Mouse (Mus musculus): ENCODE measurements around the gene Tecpr2. TPM values are rescaled to one million over a fixed set of nuclear protein-coding genes. Genes with fewer than 3 reads are reported as not detected.
A peak's percentile ranks its signal among the peaks of the same experiment; 100 is the strongest.

Tecpr2 gene
- polyA plus RNA-seq, 1 experiment from 2014 or later = 4.2 TPM

DNA sequence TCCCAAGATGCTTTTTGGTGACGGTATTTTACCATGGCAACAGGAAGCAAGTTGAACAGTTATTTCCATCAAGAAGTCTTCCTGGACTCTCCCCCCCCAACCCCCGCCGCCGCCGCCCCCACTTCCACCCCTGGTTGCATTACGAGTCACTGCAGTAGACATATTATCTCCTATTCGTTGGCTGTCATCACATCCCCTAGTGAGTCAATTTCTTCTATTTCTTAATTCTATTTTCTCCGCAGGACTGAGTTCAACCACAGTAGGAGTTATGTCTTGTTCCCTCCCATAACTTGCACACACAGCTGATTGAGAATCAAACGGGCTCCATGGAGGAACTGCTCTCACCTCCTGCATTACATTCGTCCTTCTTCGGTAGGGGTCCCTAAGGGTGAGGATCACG lies 958 bp upstream of the Tecpr2 start:
- WGBS = 35% methylated on average over 12 of the region's 12 CpGs
- Histone ChIP-seq H3K9me3 (replicated peaks; ENCODE audit: control insufficient read depth, low read length) (no peaks in the 10 kb centered on the region), H3K27ac (ENCODE audit: low read length) (no peak overlapping the region), H3K4me1 (ENCODE audit: control insufficient read depth, insufficient read depth, low read length) (peaks cover 18% of the 10 kb centered on the region), H3K9ac (ENCODE audit: low read length) (peak overlapping the region; percentile 89), H3K27me3 (ENCODE audit: control insufficient read depth, insufficient read depth, low read length) (no peaks in the 10 kb centered on the region), H3K4me2 (ENCODE audit: low read depth, low read length) (peak overlapping the region; percentile 90), H3K4me3 (replicated peaks; ENCODE audit: low read length) (peak overlapping the region; percentile 86), H3K36me3 (ENCODE audit: control insufficient read depth, insufficient read depth, low read length) (0 out of 2 replicates have a peak, but pooled peaks cover 1% of the 10 kb centered on the region)
- no peak for ATAC-seq (ENCODE audit: insufficient read depth, low FRiP score)

GRCm38 (mm10) chr12:110888606-110889005 lies 458 bp upstream of the Tecpr2 start:
- H3K9ac ChIP-seq (ENCODE audit: low read length) = peak overlapping the region; percentile 89
- no peak overlapping the region for H3K27ac ChIP-seq (ENCODE audit: low read length)
- H3K4me3 ChIP-seq (replicated peaks; ENCODE audit: low read length) = peak overlapping the region; percentile 86
- ATAC-seq (ENCODE audit: insufficient read depth, low FRiP score) = no peak; the same call in 1 of the 2 replicates
- H3K4me2 ChIP-seq (ENCODE audit: low read depth, low read length) = peak overlapping the region; percentile 90
- no peaks in the 10 kb centered on the region for H3K36me3 ChIP-seq (ENCODE audit: control insufficient read depth, insufficient read depth, low read length)
- H3K4me1 ChIP-seq (ENCODE audit: control insufficient read depth, insufficient read depth, low read length) = peaks cover 18% of the 10 kb centered on the region
- under 1% methylated on average over 25 of the region's 25 CpGs for WGBS
- H3K9me3 ChIP-seq (replicated peaks; ENCODE audit: control insufficient read depth, low read length) = no peaks in the 10 kb centered on the region
- no peaks in the 10 kb centered on the region for H3K27me3 ChIP-seq (ENCODE audit: control insufficient read depth, insufficient read depth, low read length)

GRCm38 (mm10) chr12:110891887-110892286 lies 2.8 kb downstream of the Tecpr2 start:
- H3K9ac ChIP-seq (ENCODE audit: low read length) = no peak overlapping the region
- H3K4me3 ChIP-seq (replicated peaks; ENCODE audit: low read length) = no peak overlapping the region
- no peak for ATAC-seq (ENCODE audit: insufficient read depth, low FRiP score)
- no peak overlapping the region for H3K27ac ChIP-seq (ENCODE audit: low read length)
- H3K4me2 ChIP-seq (ENCODE audit: low read depth, low read length) = no peak overlapping the region
- H3K36me3 ChIP-seq (ENCODE audit: control insufficient read depth, insufficient read depth, low read length) = no peaks in the 10 kb centered on the region
- H3K27me3 ChIP-seq (ENCODE audit: control insufficient read depth, insufficient read depth, low read length) = no peaks in the 10 kb centered on the region
- H3K9me3 ChIP-seq (replicated peaks; ENCODE audit: control insufficient read depth, low read length) = no peaks in the 10 kb centered on the region
- WGBS = 85% methylated on average over 1 of the region's 1 CpGs
- H3K4me1 ChIP-seq (ENCODE audit: control insufficient read depth, insufficient read depth, low read length) = peaks cover 18% of the 10 kb centered on the region

GRCm38 (mm10) chr12:110902106-110902505 lies 13.0 kb downstream of the Tecpr2 start:
- H3K36me3 ChIP-seq (ENCODE audit: control insufficient read depth, insufficient read depth, low read length) = peaks cover 3% of the 10 kb centered on the region; the same call in 1 of the 2 replicates
- no peaks in the 10 kb centered on the region for H3K4me1 ChIP-seq (ENCODE audit: control insufficient read depth, insufficient read depth, low read length)
- no peaks in the 10 kb centered on the region for H3K27me3 ChIP-seq (ENCODE audit: control insufficient read depth, insufficient read depth, low read length)
- H3K27ac ChIP-seq (ENCODE audit: low read length) = no peak overlapping the region
- H3K4me3 ChIP-seq (replicated peaks; ENCODE audit: low read length) = no peak overlapping the region
- ATAC-seq (ENCODE audit: insufficient read depth, low FRiP score) = no peak
- no peaks in the 10 kb centered on the region for H3K9me3 ChIP-seq (replicated peaks; ENCODE audit: control insufficient read depth, low read length)
- H3K9ac ChIP-seq (ENCODE audit: low read length) = no peak overlapping the region
- H3K4me2 ChIP-seq (ENCODE audit: low read depth, low read length) = no peak overlapping the region
- 75% methylated on average over 4 of the region's 4 CpGs for WGBS

DNA sequence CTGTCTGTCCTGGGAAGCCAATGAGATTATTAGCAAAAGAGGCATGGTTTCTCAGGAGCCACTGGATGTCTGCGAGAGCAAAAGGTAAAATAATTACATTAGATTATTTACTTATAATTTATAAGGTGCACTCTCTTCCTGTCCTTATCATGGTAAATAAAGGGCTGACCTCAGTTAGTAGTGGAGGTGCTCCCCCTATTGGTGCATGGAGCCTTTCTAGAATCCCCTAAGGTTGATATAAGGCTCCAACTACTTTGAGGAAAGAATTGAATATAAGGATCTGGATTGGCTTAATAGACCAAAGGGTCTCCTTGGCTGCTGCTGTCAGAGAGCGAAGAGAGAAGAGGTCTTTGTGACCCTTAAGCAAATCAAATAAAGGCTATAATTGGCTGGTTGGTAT lies 14.5 kb downstream of the Tecpr2 start:
- Histone ChIP-seq H3K36me3 (ENCODE audit: control insufficient read depth, insufficient read depth, low read length) (peaks cover 3% of the 10 kb centered on the region; the same call in 1 of the 2 replicates), H3K4me2 (ENCODE audit: low read depth, low read length) (no peak overlapping the region), H3K9me3 (replicated peaks; ENCODE audit: control insufficient read depth, low read length) (no peaks in the 10 kb centered on the region), H3K4me1 (ENCODE audit: control insufficient read depth, insufficient read depth, low read length) (no peaks in the 10 kb centered on the region), H3K27me3 (ENCODE audit: control insufficient read depth, insufficient read depth, low read length) (no peaks in the 10 kb centered on the region), H3K9ac (ENCODE audit: low read length) (no peak overlapping the region), H3K4me3 (replicated peaks; ENCODE audit: low read length) (no peak overlapping the region), H3K27ac (ENCODE audit: low read length) (no peak overlapping the region)
- 86% methylated on average over 2 of the region's 2 CpGs for WGBS
- no peak for ATAC-seq (ENCODE audit: insufficient read depth, low FRiP score)

- H3K9me3 ChIP-seq (replicated peaks; ENCODE audit: control insufficient read depth, low read length) = no peaks in the 10 kb centered on the region
- peaks cover 3% of the 10 kb centered on the region; the same call in 1 of the 2 replicates for H3K36me3 ChIP-seq (ENCODE audit: control insufficient read depth, insufficient read depth, low read length)
- no peak overlapping the region for H3K4me3 ChIP-seq (replicated peaks; ENCODE audit: low read length)
- no peak overlapping the region for H3K4me2 ChIP-seq (ENCODE audit: low read depth, low read length)
- 60% methylated on average over 3 of the region's 3 CpGs for WGBS
- no peaks in the 10 kb centered on the region for H3K27me3 ChIP-seq (ENCODE audit: control insufficient read depth, insufficient read depth, low read length)
- H3K9ac ChIP-seq (ENCODE audit: low read length) = no peak overlapping the region
- ATAC-seq (ENCODE audit: insufficient read depth, low FRiP score) = no peak
- no peak overlapping the region for H3K27ac ChIP-seq (ENCODE audit: low read length)
- no peaks in the 10 kb centered on the region for H3K4me1 ChIP-seq (ENCODE audit: control insufficient read depth, insufficient read depth, low read length)
These were observed 18.8 kb downstream of the Tecpr2 start for GRCm38 (mm10) chr12:110907845-110908244.

DNA sequence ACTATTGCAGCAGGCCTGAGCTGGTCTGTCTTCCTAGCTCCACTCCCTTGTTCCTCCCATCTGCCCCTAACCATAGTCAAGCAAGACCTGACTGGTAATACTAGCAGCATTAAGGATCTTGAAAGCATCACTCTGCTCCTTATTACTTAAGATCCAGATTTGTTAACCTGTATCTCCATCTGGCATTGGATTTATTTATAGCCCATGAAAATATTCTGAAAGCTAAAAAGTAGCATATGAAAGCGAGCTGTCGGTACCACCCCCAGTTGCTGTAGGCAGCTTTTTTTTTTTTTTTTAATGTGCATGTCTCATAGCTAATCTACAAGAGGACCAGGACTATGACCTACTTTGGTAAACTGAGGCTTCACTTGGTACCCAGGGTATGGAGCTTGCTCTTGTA lies 20.9 kb downstream of the Tecpr2 start:
- H3K9me3 ChIP-seq (replicated peaks; ENCODE audit: control insufficient read depth, low read length) = no peaks in the 10 kb centered on the region
- 97% methylated on average over 2 of the region's 2 CpGs for WGBS

DNA sequence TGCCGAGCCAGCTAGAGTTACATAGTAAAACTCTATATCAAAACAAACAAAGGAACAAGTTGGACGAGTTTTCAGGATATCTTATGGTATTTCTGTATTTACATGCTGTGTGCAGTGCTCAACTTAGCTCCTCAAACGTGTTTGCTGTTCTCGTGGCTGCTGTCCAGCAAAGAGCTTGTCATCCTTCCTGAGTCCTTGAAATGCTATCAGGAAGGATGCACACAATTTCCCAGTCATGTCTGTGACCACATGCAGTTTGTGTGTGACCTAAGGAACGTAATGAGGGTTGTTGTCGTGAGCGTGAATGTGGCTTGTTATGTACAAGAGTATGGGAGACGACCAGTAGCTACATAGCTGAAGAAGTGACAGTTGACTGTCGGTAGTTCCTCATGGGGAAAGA lies 26.7 kb downstream of the Tecpr2 start:
- no peak overlapping the region for H3K4me2 ChIP-seq (ENCODE audit: low read depth, low read length)
- 69% methylated on average over 9 of the region's 9 CpGs for WGBS
- no peaks in the 10 kb centered on the region for H3K4me1 ChIP-seq (ENCODE audit: control insufficient read depth, insufficient read depth, low read length)
- no peak for ATAC-seq (ENCODE audit: insufficient read depth, low FRiP score)
- no peaks in the 10 kb centered on the region for H3K27me3 ChIP-seq (ENCODE audit: control insufficient read depth, insufficient read depth, low read length)
- H3K9me3 ChIP-seq (replicated peaks; ENCODE audit: control insufficient read depth, low read length) = no peaks in the 10 kb centered on the region
- H3K4me3 ChIP-seq (replicated peaks; ENCODE audit: low read length) = no peak overlapping the region
- no peak overlapping the region for H3K9ac ChIP-seq (ENCODE audit: low read length)
- no peak overlapping the region for H3K27ac ChIP-seq (ENCODE audit: low read length)
- peaks cover 8% of the 10 kb centered on the region; the same call in 1 of the 2 replicates for H3K36me3 ChIP-seq (ENCODE audit: control insufficient read depth, insufficient read depth, low read length)

More for the DNA sequence above, 20.9 kb downstream of the Tecpr2 start:
- Histone ChIP-seq H3K4me3 (replicated peaks; ENCODE audit: low read length) (no peak overlapping the region), H3K36me3 (ENCODE audit: control insufficient read depth, insufficient read depth, low read length) (peaks cover under 1% of the 10 kb centered on the region; the same call in 1 of the 2 replicates), H3K4me1 (ENCODE audit: control insufficient read depth, insufficient read depth, low read length) (no peaks in the 10 kb centered on the region), H3K9ac (ENCODE audit: low read length) (no peak overlapping the region), H3K27ac (ENCODE audit: low read length) (no peak overlapping the region), H3K27me3 (ENCODE audit: control insufficient read depth, insufficient read depth, low read length) (no peaks in the 10 kb centered on the region), H3K4me2 (ENCODE audit: low read depth, low read length) (no peak overlapping the region)
- no peak for ATAC-seq (ENCODE audit: insufficient read depth, low FRiP score)

DNA sequence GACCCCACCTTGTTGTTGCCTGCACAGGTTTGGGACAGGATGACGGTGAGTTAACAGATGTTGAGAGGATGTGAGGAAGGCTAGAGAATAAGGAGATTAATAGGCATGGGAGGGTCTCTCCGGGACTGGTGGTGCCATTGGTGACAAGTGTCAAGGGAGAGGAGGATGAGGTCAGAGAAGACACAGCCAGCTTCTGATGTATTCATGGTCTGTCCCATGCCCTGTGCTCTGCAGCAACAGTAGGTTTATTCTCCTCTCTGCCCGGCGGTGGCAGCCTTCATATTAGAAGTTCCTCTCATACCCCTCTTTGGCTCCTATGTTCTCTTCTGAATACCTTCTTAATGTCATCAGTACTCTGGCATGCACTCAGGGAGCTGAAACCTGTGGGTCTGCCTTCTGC lies 31.2 kb downstream of the Tecpr2 start:
- Histone ChIP-seq H3K9ac (ENCODE audit: low read length) (no peak overlapping the region), H3K36me3 (ENCODE audit: control insufficient read depth, insufficient read depth, low read length) (peaks cover 5% of the 10 kb centered on the region; the same call in 1 of the 2 replicates), H3K9me3 (replicated peaks; ENCODE audit: control insufficient read depth, low read length) (no peaks in the 10 kb centered on the region), H3K27me3 (ENCODE audit: control insufficient read depth, insufficient read depth, low read length) (no peaks in the 10 kb centered on the region), H3K4me3 (replicated peaks; ENCODE audit: low read length) (no peak overlapping the region), H3K4me2 (ENCODE audit: low read depth, low read length) (no peak overlapping the region), H3K4me1 (ENCODE audit: control insufficient read depth, insufficient read depth, low read length) (no peaks in the 10 kb centered on the region), H3K27ac (ENCODE audit: low read length) (no peak overlapping the region)
- ATAC-seq (ENCODE audit: insufficient read depth, low FRiP score) = no peak
- 90% methylated on average over 4 of the region's 4 CpGs for WGBS
